Mouse (Mus musculus) lung, embryonic 16.5 days (tissue): ENCODE measurements at regions not wholly inside any gene's neighbourhood (a gene's known extent, or its start where the extent isn't known, plus 50 kb on each side); places are given as distances from the start of the nearest gene placed in this dataset.
A peak's percentile ranks its signal among the peaks of the same experiment; 100 is the strongest.

ENCODE experiments used
- ATAC-seq: fragments of 200-750 bp; cut with Nextera tagmentation; 2 replicates; pipeline ENCODE4 v1.8.0; 2017; ENCODE audit warnings: low read depth, mild to moderate bottlenecking, moderate library complexity
- H3K27ac ChIP-seq: fragments of 300-500 bp; sonication (generic); 2 replicates; pipeline ENCODE4 v1.5.1; 2014; ENCODE audit warnings: mild to moderate bottlenecking, control low read depth, low read length
- H3K27me3 ChIP-seq: fragments of 300-500 bp; sonication (generic); 2 replicates; pipeline ENCODE4 v1.6.1; 2014; ENCODE audit warnings: low read depth, low read length, mixed read lengths; ENCODE audit not compliant: control insufficient read depth, insufficient read depth
- H3K36me3 ChIP-seq: fragments of 300-500 bp; sonication (generic); 2 replicates; pipeline ENCODE4 v1.6.1; 2014; ENCODE audit warnings: low read length; ENCODE audit not compliant: control insufficient read depth, insufficient read depth
- H3K4me1 ChIP-seq: fragments of 300-500 bp; sonication (generic); replicated peaks from 2 replicates; pipeline ENCODE4 v1.6.1; 2014; ENCODE audit warnings: low read length, mixed read lengths; ENCODE audit not compliant: control insufficient read depth, insufficient read depth
- H3K4me2 ChIP-seq: fragments of 300-500 bp; sonication (generic); 2 replicates; pipeline ENCODE4 v1.6.1; 2014; ENCODE audit warnings: low read depth, low read length, control low read depth
- H3K4me3 ChIP-seq: fragments of 300-500 bp; sonication (generic); 2 replicates; pipeline ENCODE4 v1.5.1; 2014; ENCODE audit warnings: mild to moderate bottlenecking, low read length, control low read depth
- H3K9ac ChIP-seq: fragments of 300-500 bp; sonication (generic); 2 replicates; pipeline ENCODE4 v1.6.1; 2014; ENCODE audit warnings: low read length, control low read depth
- H3K9me3 ChIP-seq: fragments of 300-500 bp; sonication (generic); 2 replicates; pipeline ENCODE4 v1.6.1; 2016; ENCODE audit warnings: low read length; ENCODE audit not compliant: control insufficient read depth
- WGBS: fragments of 180-500 bp; shearing (Covaris S2); extraction: QIAGEN DNeasy Blood & Tissue Kit; methylation state at CpG from one replicate; pipeline ENCODE4 v1.1.7; 2014; 5-methylcytosine and 5-hydroxymethylcytosine counted together

DNA sequence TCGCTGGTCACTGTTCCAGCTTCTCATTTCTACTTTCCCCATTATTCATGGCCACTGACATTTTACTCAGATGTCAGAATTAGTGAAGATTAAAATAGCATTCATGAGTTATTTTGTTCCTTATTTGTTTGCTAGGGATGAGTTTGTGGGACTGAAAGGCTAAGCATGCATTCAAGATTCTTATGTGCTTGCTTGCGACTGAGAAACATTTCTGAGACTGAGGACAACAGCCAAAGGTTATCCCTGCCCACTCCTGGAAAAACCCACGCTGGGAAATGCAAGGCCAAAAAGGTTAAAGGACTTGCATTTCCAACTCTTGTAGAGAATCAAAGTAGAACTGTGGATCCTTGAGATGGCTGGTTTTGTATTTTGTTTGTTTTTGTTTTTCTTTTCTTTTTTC lies 192.0 kb upstream of the Gm5148 start:
- no peak for ATAC-seq
- Histone ChIP-seq H3K36me3 (no peaks in the 10 kb centered on the region), H3K27me3 (no peaks in the 10 kb centered on the region), H3K9ac (no peak overlapping the region), H3K4me2 (no peak overlapping the region), H3K4me1 (peaks cover 8% of the 10 kb centered on the region), H3K9me3 (no peaks in the 10 kb centered on the region), H3K27ac (no peak overlapping the region), H3K4me3 (no peak overlapping the region)
- WGBS: 58% methylated on average over 3 of the region's 3 CpGs

DNA sequence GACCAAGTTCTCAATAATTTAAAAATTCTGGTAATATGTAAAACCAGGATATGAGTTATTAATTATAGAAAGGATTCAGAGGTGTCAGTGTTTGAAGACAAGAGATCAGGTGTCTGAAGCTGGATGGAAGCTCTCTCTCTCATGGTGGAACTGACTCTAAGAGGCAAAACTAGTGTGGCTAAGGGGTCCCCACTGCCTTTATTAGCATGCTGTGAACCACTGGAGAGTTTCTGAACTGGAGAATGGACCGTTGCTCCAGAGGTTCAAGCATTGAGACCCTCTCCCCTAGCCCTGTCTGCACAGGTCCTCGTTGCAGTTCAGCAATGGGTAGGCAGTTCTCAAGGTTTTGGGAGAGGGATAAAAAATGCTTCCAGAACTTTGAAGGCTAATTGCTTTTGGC lies 191.4 kb upstream of the Gm5148 start:
- H3K9ac ChIP-seq: no peak overlapping the region
- H3K4me1 ChIP-seq: peaks cover 8% of the 10 kb centered on the region
- H3K36me3 ChIP-seq: no peaks in the 10 kb centered on the region
- H3K27me3 ChIP-seq: no peaks in the 10 kb centered on the region
- H3K27ac ChIP-seq: no peak overlapping the region
- ATAC-seq: no peak
- H3K9me3 ChIP-seq: no peaks in the 10 kb centered on the region
- H3K4me2 ChIP-seq: no peak overlapping the region
- H3K4me3 ChIP-seq: no peak overlapping the region
- WGBS: 52% methylated on average over 2 of the region's 2 CpGs

DNA sequence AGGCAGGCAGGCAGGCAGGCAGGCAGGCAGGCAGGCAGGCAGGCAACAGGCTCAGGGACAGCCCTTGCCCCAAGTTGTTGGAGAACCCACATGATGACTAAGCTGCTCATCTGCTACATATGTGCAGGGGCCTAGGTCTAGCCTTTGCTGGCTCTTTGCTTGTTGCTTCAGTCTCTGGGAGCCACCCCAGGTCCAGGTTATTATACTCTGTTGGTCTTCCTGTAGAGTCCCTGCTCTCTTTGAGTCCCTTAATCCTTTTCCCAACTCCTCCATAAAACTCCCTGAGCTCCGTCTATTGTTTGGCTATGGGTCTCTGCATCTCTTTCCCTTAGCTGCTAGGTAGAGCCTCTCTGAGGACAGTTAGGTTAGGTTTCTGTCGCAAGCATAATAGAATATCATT lies 189.8 kb upstream of the Gm5148 start:
- ATAC-seq: no peak
- H3K4me2 ChIP-seq: no peak overlapping the region
- WGBS: 91% methylated on average over 2 of the region's 2 CpGs
- H3K9me3 ChIP-seq: no peaks in the 10 kb centered on the region
- H3K4me3 ChIP-seq: no peak overlapping the region
- H3K27ac ChIP-seq: no peak overlapping the region
- no peaks in the 10 kb centered on the region for H3K36me3 ChIP-seq
- H3K27me3 ChIP-seq: no peaks in the 10 kb centered on the region
- no peak overlapping the region for H3K9ac ChIP-seq
- peaks cover 8% of the 10 kb centered on the region for H3K4me1 ChIP-seq

DNA sequence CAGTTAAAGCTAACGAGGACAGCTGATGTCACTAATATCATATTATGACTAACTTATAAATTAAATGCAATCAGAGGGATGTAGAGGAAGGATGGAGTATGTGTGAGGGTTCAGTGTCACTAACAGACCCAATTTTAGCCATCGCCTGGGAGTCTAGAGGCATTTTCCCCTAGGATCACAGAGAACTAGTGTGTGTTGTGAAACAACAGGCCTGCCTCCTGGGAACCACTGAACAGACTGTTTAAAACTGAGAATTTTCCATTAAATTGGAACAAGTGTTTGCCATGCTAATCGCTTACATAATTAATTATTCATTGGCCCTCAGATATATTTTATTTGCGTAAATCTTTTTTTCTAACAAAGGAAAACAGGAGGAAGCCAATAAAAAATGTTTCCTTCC lies 185.5 kb upstream of the Gm5148 start:
- H3K4me1 ChIP-seq: peaks cover 17% of the 10 kb centered on the region
- no peaks in the 10 kb centered on the region for H3K36me3 ChIP-seq
- H3K9ac ChIP-seq: no peak overlapping the region
- no peak overlapping the region for H3K27ac ChIP-seq
- H3K4me3 ChIP-seq: no peak overlapping the region
- no peak overlapping the region for H3K4me2 ChIP-seq
- WGBS: 95% methylated on average over 4 of the region's 4 CpGs
- no peaks in the 10 kb centered on the region for H3K9me3 ChIP-seq
- no peaks in the 10 kb centered on the region for H3K27me3 ChIP-seq
- no peak for ATAC-seq

DNA sequence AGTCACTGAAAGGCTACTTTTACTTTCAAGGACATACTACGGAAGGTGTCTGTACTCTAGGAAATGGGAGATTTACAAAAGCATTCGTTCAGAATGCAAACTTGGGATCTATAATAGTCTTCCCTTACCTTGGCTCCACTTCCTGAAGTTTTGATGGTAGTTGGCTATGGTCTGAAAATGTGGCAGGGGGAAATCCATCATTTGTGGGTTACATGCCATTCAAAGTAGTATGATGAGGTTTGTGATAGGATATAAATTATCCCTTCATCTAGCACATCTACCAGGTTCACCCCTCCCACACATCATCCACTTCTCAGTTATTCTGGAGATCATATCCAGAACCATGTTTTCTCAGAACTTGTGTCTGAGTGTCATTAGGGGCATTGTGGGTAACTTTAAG lies 184.7 kb upstream of the Gm5148 start:
- no peaks in the 10 kb centered on the region for H3K9me3 ChIP-seq
- H3K4me3 ChIP-seq: no peak overlapping the region
- no peak for ATAC-seq
- H3K4me2 ChIP-seq: no peak overlapping the region
- peaks cover 17% of the 10 kb centered on the region for H3K4me1 ChIP-seq
- H3K27me3 ChIP-seq: no peaks in the 10 kb centered on the region
- WGBS: 84% methylated on average over 2 of the region's 2 CpGs
- H3K36me3 ChIP-seq: no peaks in the 10 kb centered on the region
- H3K27ac ChIP-seq: no peak overlapping the region
- no peak overlapping the region for H3K9ac ChIP-seq

DNA sequence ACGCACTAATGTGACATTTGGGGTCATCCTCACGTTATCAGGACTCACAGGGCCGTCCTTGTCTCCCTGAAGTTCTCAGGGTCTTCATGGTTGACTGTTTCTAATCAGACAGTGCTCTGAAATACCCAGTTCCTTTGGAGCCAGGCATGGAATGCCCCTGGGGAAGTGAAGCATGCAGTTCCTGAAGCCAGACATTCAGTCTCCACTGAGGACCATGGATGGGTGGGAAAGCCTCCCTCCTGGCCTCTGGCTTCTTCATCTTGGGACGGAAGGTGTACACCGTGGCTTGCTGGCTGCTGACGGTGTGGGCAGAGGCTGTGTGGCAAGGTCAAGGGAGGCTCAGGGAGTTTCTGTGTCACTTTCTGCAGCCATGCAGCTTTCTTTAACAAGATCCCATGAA lies 184.2 kb upstream of the Gm5148 start:
- H3K4me3 ChIP-seq: no peak overlapping the region
- H3K36me3 ChIP-seq: no peaks in the 10 kb centered on the region
- 62% methylated on average over 6 of the region's 6 CpGs for WGBS
- no peak overlapping the region for H3K9ac ChIP-seq
- H3K9me3 ChIP-seq: no peaks in the 10 kb centered on the region
- H3K4me1 ChIP-seq: peaks cover 17% of the 10 kb centered on the region
- no peaks in the 10 kb centered on the region for H3K27me3 ChIP-seq
- ATAC-seq: no peak
- H3K27ac ChIP-seq: peak overlapping the region; percentile 61; the same call in 1 of the 2 replicates
- H3K4me2 ChIP-seq: no peak overlapping the region

DNA sequence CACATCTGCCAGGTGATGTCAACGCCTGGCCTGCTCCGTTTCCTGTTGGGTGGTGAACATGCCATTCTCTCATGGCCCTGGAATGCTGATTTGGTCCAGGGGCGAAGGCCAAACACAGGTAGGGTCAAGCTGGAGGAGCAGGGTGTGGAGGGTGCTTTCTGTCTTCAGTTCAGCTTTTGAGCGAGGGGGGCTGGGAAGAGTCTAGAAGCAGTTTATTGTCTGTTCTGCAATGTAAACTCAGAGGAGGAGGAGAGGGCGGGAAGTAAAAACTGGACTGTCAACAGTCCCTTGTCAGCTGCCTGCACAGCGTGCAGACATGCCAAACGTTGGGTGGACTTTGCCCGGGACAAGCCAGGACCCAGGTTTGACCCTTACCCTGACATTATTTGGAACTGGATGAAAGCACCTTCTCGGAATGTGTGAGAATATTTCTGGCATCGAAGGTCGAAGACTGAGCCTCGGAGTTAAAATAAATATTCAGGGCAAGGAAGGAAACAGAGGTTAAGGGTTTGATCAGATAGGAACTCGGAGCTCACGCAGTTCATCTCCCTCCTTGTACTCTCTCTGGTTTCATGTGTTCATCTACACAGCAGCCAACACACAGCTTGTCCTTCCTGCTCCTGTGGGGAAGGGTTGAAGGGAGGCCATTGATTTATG lies 183.3 kb upstream of the Gm5148 start:
- ATAC-seq: peak; percentile 93
- no peak overlapping the region for H3K4me2 ChIP-seq
- peak overlapping the region; percentile 56 for H3K27ac ChIP-seq
- H3K4me1 ChIP-seq: peaks cover 17% of the 10 kb centered on the region
- H3K27me3 ChIP-seq: no peaks in the 10 kb centered on the region
- H3K4me3 ChIP-seq: no peak overlapping the region
- H3K36me3 ChIP-seq: no peaks in the 10 kb centered on the region
- no peak overlapping the region for H3K9ac ChIP-seq
- 6% methylated on average over 14 of the region's 14 CpGs for WGBS
- H3K9me3 ChIP-seq: no peaks in the 10 kb centered on the region

DNA sequence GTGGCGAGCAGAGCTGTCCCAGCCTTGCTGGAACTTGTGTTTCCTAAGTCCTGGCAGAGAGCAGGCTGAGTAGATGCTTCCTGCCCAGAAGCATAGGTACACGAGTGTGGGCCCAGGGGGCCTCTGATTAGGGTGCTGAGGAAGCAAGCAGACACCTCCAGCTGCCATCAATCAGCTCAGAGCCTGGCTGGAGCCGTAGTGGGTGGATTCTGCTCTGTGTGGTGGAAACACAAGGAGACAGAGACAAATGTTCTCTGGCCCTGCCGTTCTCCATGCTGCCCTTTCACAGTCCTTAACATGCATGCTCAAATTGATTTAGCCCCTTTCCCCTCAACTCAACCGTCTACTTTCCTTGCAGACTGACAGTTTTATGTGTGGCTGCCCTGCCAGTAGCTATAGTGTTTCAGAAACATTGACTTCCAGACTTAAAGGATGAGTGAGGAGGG lies 182.5 kb upstream of the Gm5148 start:
- Histone ChIP-seq H3K27me3 (no peaks in the 10 kb centered on the region), H3K27ac (peak overlapping the region; percentile 56)
- peak; percentile 59 for ATAC-seq

DNA sequence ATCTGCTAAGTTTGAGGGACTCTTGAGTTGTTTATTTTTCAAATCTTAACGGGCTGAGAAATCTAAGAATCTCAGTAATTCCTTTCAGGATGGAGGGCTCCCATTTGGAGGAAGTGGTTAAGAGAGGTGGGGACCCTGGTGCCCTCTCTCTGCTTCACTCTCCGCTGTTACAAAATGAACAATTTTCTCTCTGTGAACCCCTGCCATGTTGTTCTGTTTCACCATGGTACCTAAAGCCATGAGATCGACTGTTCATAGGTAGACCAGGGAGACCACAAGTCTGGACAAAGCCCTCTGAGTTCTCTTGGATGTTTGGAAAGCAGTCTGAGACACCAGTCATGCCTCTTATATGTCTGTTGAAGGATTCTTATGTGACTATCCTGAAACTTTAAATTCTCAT lies 179.9 kb upstream of the Gm5148 start:
- 45% methylated on average over 3 of the region's 3 CpGs for WGBS
- Histone ChIP-seq H3K4me1 (peaks cover 17% of the 10 kb centered on the region), H3K36me3 (no peaks in the 10 kb centered on the region), H3K4me2 (no peak overlapping the region), H3K9me3 (no peaks in the 10 kb centered on the region), H3K27ac (no peak overlapping the region), H3K27me3 (no peaks in the 10 kb centered on the region), H3K4me3 (no peak overlapping the region), H3K9ac (no peak overlapping the region)
- no peak for ATAC-seq

More for the DNA sequence above, 182.5 kb upstream of the Gm5148 start:
- Histone ChIP-seq H3K4me2 (no peak overlapping the region), H3K36me3 (no peaks in the 10 kb centered on the region), H3K4me1 (peaks cover 17% of the 10 kb centered on the region), H3K4me3 (no peak overlapping the region), H3K9ac (peak overlapping the region; percentile 37; the same call in 1 of the 2 replicates), H3K9me3 (no peaks in the 10 kb centered on the region)
- 15% methylated on average over 5 of the region's 5 CpGs for WGBS

DNA sequence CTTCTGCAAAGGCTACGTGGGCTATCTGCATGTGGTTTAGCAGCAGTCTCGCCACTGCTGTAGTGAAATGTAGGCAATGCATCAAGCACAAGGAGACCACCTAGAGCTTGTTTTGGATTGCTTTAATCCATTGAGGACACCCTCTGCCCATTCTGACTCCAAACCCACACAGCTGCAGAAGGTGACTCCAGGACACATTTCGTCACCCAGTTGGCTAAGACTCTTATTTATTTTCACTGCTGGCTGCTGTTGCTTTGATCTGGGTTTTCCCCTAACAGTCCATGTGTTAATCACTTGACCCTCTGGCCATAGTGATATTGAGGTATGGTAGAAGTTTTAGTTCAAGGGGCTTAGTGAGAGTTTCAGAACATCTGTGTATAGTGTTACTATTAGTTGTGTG lies 179.2 kb upstream of the Gm5148 start:
- no peak overlapping the region for H3K9ac ChIP-seq
- H3K27ac ChIP-seq: no peak overlapping the region
- no peaks in the 10 kb centered on the region for H3K36me3 ChIP-seq
- no peak overlapping the region for H3K4me2 ChIP-seq
- H3K4me3 ChIP-seq: no peak overlapping the region
- 78% methylated on average over 3 of the region's 3 CpGs for WGBS
- H3K9me3 ChIP-seq: no peaks in the 10 kb centered on the region
- peaks cover 15% of the 10 kb centered on the region for H3K4me1 ChIP-seq
- no peak for ATAC-seq
- H3K27me3 ChIP-seq: no peaks in the 10 kb centered on the region
